Comparison of ENCODE assay signal across 22 mouse cellular contexts in the genomic region with DNA sequence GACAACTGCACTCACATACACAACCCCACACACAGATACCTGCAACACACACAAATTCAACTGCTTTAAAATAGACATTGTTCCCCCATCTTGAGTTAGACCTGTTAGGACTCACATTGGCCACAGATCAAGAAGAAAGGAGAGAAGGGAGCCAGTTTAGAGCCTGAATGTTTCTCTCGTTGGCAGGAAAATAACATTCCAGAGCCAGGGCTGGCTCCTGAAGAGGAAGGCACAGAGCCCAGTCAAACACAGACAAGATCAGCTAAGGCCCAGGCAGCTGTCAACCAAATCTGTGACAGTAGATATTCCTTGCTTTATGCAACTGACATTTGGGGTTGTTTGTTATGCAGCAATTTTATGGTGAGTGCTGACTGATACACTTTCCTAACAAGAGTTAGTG.
DNase-seq lines count a peak whose midpoint lies in the region; ATAC-seq and TF ChIP-seq lines count a peak whose summit lies in the region.
"Had no signal": no experiment of that assay in that cellular context is flagged by ENCODE, and none has a peak within 500 bp of the region (broad histone marks: within the 10 kb centered on the region; RNA-seq: fewer than 3 reads in every experiment).

No protein-coding gene starts in this region.

- no peak overlapping the region for H3K4me2 ChIP-seq in forebrain, embryonic 14.5 days (ENCODE audit: low read length)
- no peak overlapping the region for H3K4me2 ChIP-seq in forebrain, embryonic 16.5 days (ENCODE audit: low read length)
- H3K4me2 ChIP-seq: embryonic facial prominence, embryonic 15.5 days; heart, embryonic 11.5 days; heart, embryonic 15.5 days; hindbrain, embryonic 15.5 days had no signal

- H3K9ac ChIP-seq in forebrain, embryonic 14.5 days (ENCODE audit: low read length), result no peak overlapping the region
- no peak overlapping the region for H3K9ac ChIP-seq in forebrain, embryonic 16.5 days (replicated peaks; ENCODE audit: low read depth, low read length)
- H3K9ac ChIP-seq in liver, adult 2 months (ENCODE audit: low read depth, low read length), result no peak overlapping the region
- H3K9ac ChIP-seq: embryonic facial prominence, embryonic 15.5 days; heart, embryonic 15.5 days; hindbrain, embryonic 15.5 days had no signal

- no peak for ATAC-seq in forebrain, embryonic 14.5 days
- no peak for ATAC-seq in forebrain, embryonic 16.5 days
- no peak for ATAC-seq in erythroblast, adult 5-6 weeks (replicated peaks; ENCODE audit: low FRiP score, poor library complexity, severe bottlenecking)
- ATAC-seq: inflammation-experienced regulatory T-cells, adult 6 months; intestine, postnatal 0 days; Patski had no signal

- WGBS in forebrain, embryonic 14.5 days, result 70% methylated on average over 1 of the region's 1 CpGs
- WGBS in forebrain, embryonic 16.5 days, result 63% methylated on average over 1 of the region's 1 CpGs
- WGBS in liver, adult 2 months, result 20% methylated on average over 1 of the region's 1 CpGs

- no peak overlapping the region for H3K4me3 ChIP-seq in forebrain, embryonic 14.5 days (ENCODE audit: low read depth, low read length)
- no peak overlapping the region for H3K4me3 ChIP-seq in forebrain, embryonic 16.5 days (replicated peaks; ENCODE audit: low read length)
- no peak overlapping the region for H3K4me3 ChIP-seq in liver, adult 2 months (ENCODE audit: insufficient read depth, low read depth, low read length)
- H3K4me3 ChIP-seq: embryonic facial prominence, embryonic 15.5 days; heart, embryonic 15.5 days; hindbrain, embryonic 10.5 days; hindbrain, embryonic 15.5 days had no signal

- TF ChIP-seq POLR2A in liver, adult 2 months (IDR thresholded peaks at IDR 0.05; ENCODE audit: extremely low read depth, insufficient read depth, low read length), result no peak

- H3K4me1 ChIP-seq in forebrain, embryonic 14.5 days (ENCODE audit: control insufficient read depth, insufficient read depth, low read length), result peaks cover 10% of the 10 kb centered on the region
- peaks cover 12% of the 10 kb centered on the region for H3K4me1 ChIP-seq in forebrain, embryonic 16.5 days (replicated peaks; ENCODE audit: control insufficient read depth, insufficient read depth, low read length)
- H3K4me1 ChIP-seq in liver, adult 2 months (ENCODE audit: control insufficient read depth, insufficient read depth, low read length), result no peaks in the 10 kb centered on the region
- H3K4me1 ChIP-seq: heart, embryonic 15.5 days had no signal

- TF ChIP-seq CTCF in liver, adult 2 months (IDR thresholded peaks at IDR 0.05; ENCODE audit: low read depth, low read length), result no peak

- H3K79me2 ChIP-seq in liver, adult 2 months (ENCODE audit: control insufficient read depth, insufficient read depth, low read length), result no peaks in the 10 kb centered on the region

- H3K27me3 ChIP-seq in forebrain, embryonic 14.5 days (replicated peaks; ENCODE audit: control insufficient read depth, insufficient read depth, low read length), result peaks cover 40% of the 10 kb centered on the region
- H3K27me3 ChIP-seq in forebrain, embryonic 16.5 days (replicated peaks; ENCODE audit: control insufficient read depth, insufficient read depth, low read length), result peaks cover 55% of the 10 kb centered on the region
- no peaks in the 10 kb centered on the region for H3K27me3 ChIP-seq in liver, adult 2 months (ENCODE audit: control insufficient read depth, insufficient read depth, low read length)
- H3K27me3 ChIP-seq: embryonic facial prominence, embryonic 15.5 days; heart, embryonic 15.5 days; hindbrain, embryonic 15.5 days had no signal

- H3K9me3 ChIP-seq in forebrain, embryonic 14.5 days (replicated peaks; ENCODE audit: control insufficient read depth, low read length), result no peaks in the 10 kb centered on the region
- no peaks in the 10 kb centered on the region for H3K9me3 ChIP-seq in forebrain, embryonic 16.5 days (ENCODE audit: control insufficient read depth, low read length)
- H3K9me3 ChIP-seq: embryonic facial prominence, embryonic 15.5 days; heart, embryonic 15.5 days; hindbrain, embryonic 10.5 days; hindbrain, embryonic 15.5 days had no signal

- H3K36me3 ChIP-seq in forebrain, embryonic 14.5 days (ENCODE audit: control insufficient read depth, insufficient read depth, low read length), result no peaks in the 10 kb centered on the region
- no peaks in the 10 kb centered on the region for H3K36me3 ChIP-seq in forebrain, embryonic 16.5 days (ENCODE audit: control insufficient read depth, insufficient read depth)
- no peaks in the 10 kb centered on the region for H3K36me3 ChIP-seq in liver, adult 2 months (ENCODE audit: control insufficient read depth, insufficient read depth, low read length)
- H3K36me3 ChIP-seq: embryonic facial prominence, embryonic 15.5 days; heart, embryonic 15.5 days; hindbrain, embryonic 10.5 days; hindbrain, embryonic 15.5 days had no signal

- H3K27ac ChIP-seq in forebrain, embryonic 14.5 days (ENCODE audit: low read depth, low read length), result no peak overlapping the region
- no peak overlapping the region for H3K27ac ChIP-seq in forebrain, embryonic 16.5 days (ENCODE audit: low read length)
- no peak overlapping the region for H3K27ac ChIP-seq in liver, adult 2 months (replicated peaks; ENCODE audit: insufficient read depth, low read depth, low read length)
- H3K27ac ChIP-seq: embryonic facial prominence, embryonic 15.5 days; heart, embryonic 15.5 days; hindbrain, embryonic 15.5 days had no signal

- DNase-seq in adrenal gland, postnatal 10 days, result peak; percentile 22
- DNase-seq in adrenal gland, adult 2 months, result no peak
- peak; percentile 46 for DNase-seq in forebrain, embryonic 14.5 days (ENCODE audit: low spot score)
- DNase-seq in liver, adult 2 months (ENCODE audit: extremely low read depth, low read depth, low spot score), result peak; percentile 68
- DNase-seq in liver, result no peak
- peak; percentile 8 for DNase-seq in gonadal fat pad, adult 2 months (ENCODE audit: low read depth)
- DNase-seq: adrenal gland, postnatal 36 days; cerebellum, adult 11 months; cerebellum, adult 9-10 months; embryo, embryonic 11 days; gastrocnemius, postnatal 36 days; kidney, adult 8-10 months had no signal

Comparison
In these comparisons a context has a peak if more than half of its experiments do, and no peak if none do; other contexts are left out.
1. DNase-seq: peak in adrenal gland, postnatal 10 days (single experiment), forebrain, embryonic 14.5 days (single experiment), liver, adult 2 months (single experiment) and gonadal fat pad, adult 2 months (single experiment); none in adrenal gland, adult 2 months (single experiment) and liver (single experiment).